Mouse (Mus musculus) myocyte (in vitro differentiated cells): ENCODE measurements around the gene Naa35. TPM values are rescaled to one million over a fixed set of nuclear protein-coding genes. Genes with fewer than 3 reads are reported as not detected.

Experiments used
- H3K27me3 ChIP-seq: one replicate; pipeline ENCODE4 v1.6.1; 2011; ENCODE audit not compliant: control insufficient read depth, insufficient read depth, insufficient read length
- H3K36me3 ChIP-seq: one replicate; pipeline ENCODE4 v1.6.1; 2011; ENCODE audit not compliant: control insufficient read depth, insufficient read depth
- H3K4me2 ChIP-seq: one replicate; pipeline ENCODE4 v1.6.1; 2011; ENCODE audit warnings: low read depth, control low read depth
- H3K4me3 ChIP-seq: one replicate; pipeline ENCODE4 v1.5.1; 2011; ENCODE audit warnings: mild to moderate bottlenecking, control low read depth, moderate library complexity
- H3K79me2 ChIP-seq: one replicate; pipeline ENCODE4 v1.6.1; 2011; ENCODE audit not compliant: control insufficient read depth, insufficient read depth
- H3ac ChIP-seq: one replicate; pipeline ENCODE4 v1.6.1; 2011; ENCODE audit not compliant: control insufficient read depth, insufficient read length
- CEBPB ChIP-seq: IDR thresholded peaks from 2 replicates; pipeline ENCODE4 v1.6.1; 2011; ENCODE audit warnings: mild to moderate bottlenecking, moderate library complexity; ENCODE audit not compliant: poor library complexity, insufficient read depth, severe bottlenecking
- E2F4 ChIP-seq: IDR thresholded peaks from one replicate; pipeline ENCODE4 v1.6.1; 2011; ENCODE audit warnings: mild to moderate bottlenecking, control low read depth, moderate library complexity; ENCODE audit not compliant: insufficient read depth
- MAX ChIP-seq: IDR thresholded peaks from one replicate; pipeline ENCODE4 v1.6.1; 2011; ENCODE audit warnings: low read depth, mild to moderate bottlenecking, control low read depth
- MYOD1 ChIP-seq, 3 experiments: IDR thresholded peaks; one replicate each; pipeline ENCODE4 v1.6.1; 2011; ENCODE audit warnings: control low read depth in 2 of 3, low read depth in 2 of 3, mild to moderate bottlenecking in 2 of 3, moderate library complexity in 1 of 3; ENCODE audit not compliant: insufficient read length in 2 of 3, control insufficient read depth in 1 of 3
- MYOG ChIP-seq, 3 experiments: IDR thresholded peaks; one replicate each; pipeline ENCODE4 v1.6.1; 2011; ENCODE audit warnings: control low read depth in 2 of 3, low read depth in 2 of 3, mild to moderate bottlenecking in 2 of 3; ENCODE audit not compliant: insufficient read length in 2 of 3, control insufficient read depth in 1 of 3, insufficient read depth in 1 of 3
- POLR2A ChIP-seq: IDR thresholded peaks from one replicate; pipeline ENCODE4 v1.6.1; 2011; ENCODE audit warnings: low read depth, mild to moderate bottlenecking, control low read depth, moderate library complexity; ENCODE audit not compliant: insufficient read length
- POLR2AphosphoS2 ChIP-seq: IDR thresholded peaks from one replicate; pipeline ENCODE4 v1.6.1; 2011; ENCODE audit warnings: low read depth, control low read depth; ENCODE audit not compliant: insufficient read length
- REST ChIP-seq: IDR thresholded peaks from one replicate; pipeline ENCODE4 v1.6.1; 2011; ENCODE audit warnings: mild to moderate bottlenecking, control low read depth, moderate library complexity; ENCODE audit not compliant: insufficient read depth, insufficient read length
- SRF ChIP-seq: IDR thresholded peaks from one replicate; pipeline ENCODE4 v1.6.1; 2011; ENCODE audit warnings: low read depth; ENCODE audit not compliant: control insufficient read depth, insufficient read length
- TCF12 ChIP-seq: IDR thresholded peaks from one replicate; pipeline ENCODE4 v1.6.1; 2011; ENCODE audit warnings: mild to moderate bottlenecking, control low read depth; ENCODE audit not compliant: poor library complexity, insufficient read depth, severe bottlenecking
- TCF3 ChIP-seq: IDR thresholded peaks from one replicate; pipeline ENCODE4 v1.6.1; 2011; ENCODE audit warnings: low read depth, control low read depth; ENCODE audit not compliant: insufficient read length
- USF1 ChIP-seq: IDR thresholded peaks from one replicate; pipeline ENCODE4 v1.6.1; 2011; ENCODE audit warnings: low read depth, mild to moderate bottlenecking, control low read depth, moderate library complexity
- polyA plus RNA-seq: library from polyadenylated mRNA; unstranded; fragments of >200 nt; fragmentation: generic; extraction: Trizol; gene quantifications from one replicate; pipeline ENCODE4 v1.2.1, GENCODE M21; 2012; ENCODE audit warnings: missing spikeins

Naa35 gene
- polyA plus RNA-seq, 1 experiment, result 32.3 TPM

- TF ChIP-seq E2F4, result no peak
- no peak for TF ChIP-seq REST
- no peak for TF ChIP-seq MYOD1 (IDR thresholded peaks at IDR 0.05; ENCODE audit: control insufficient read depth in 1 of 3, insufficient read length in 2 of 3, low read depth in 2 of 3)
- no peak for TF ChIP-seq USF1
- no peak for TF ChIP-seq SRF
- TF ChIP-seq MAX, result no peak
- TF ChIP-seq CEBPB, result no peak
- TF ChIP-seq MYOG (IDR thresholded peaks at IDR 0.05; ENCODE audit: control insufficient read depth in 1 of 3, insufficient read depth in 1 of 3, insufficient read length in 2 of 3, low read depth in 2 of 3), result no peak
- no peak for TF ChIP-seq TCF12
- no peak for TF ChIP-seq POLR2AphosphoS2
- no peak for TF ChIP-seq TCF3
- TF ChIP-seq POLR2A, result no peak
- Histone ChIP-seq H3K36me3 (peaks cover 36% of the 10 kb centered on the region), H3ac (no peak overlapping the region), H3K27me3 (no peaks in the 10 kb centered on the region), H3K4me3 (no peak overlapping the region), H3K4me2 (no peak overlapping the region), H3K79me2 (no peaks in the 10 kb centered on the region)
Measured at GRCm38 (mm10) chr13:59604511-59604910, 19.5 kb downstream of the Naa35 start.

GRCm38 (mm10) chr13:59605221-59605922 lies 20.3 kb downstream of the Naa35 start:
- no peak overlapping the region for H3K4me2 ChIP-seq
- peaks cover 39% of the 10 kb centered on the region for H3K36me3 ChIP-seq
- H3ac ChIP-seq, result no peak overlapping the region
- H3K4me3 ChIP-seq, result no peak overlapping the region
- no peaks in the 10 kb centered on the region for H3K79me2 ChIP-seq
- no peak for TF ChIP-seq REST
- TF ChIP-seq E2F4, result no peak
- no peak for TF ChIP-seq USF1
- no peaks in the 10 kb centered on the region for H3K27me3 ChIP-seq

- TF ChIP-seq E2F4 (no peak), USF1 (no peak), REST (no peak), SRF (no peak), MYOG (IDR thresholded peaks at IDR 0.05; ENCODE audit: control insufficient read depth in 1 of 3, insufficient read depth in 1 of 3, insufficient read length in 2 of 3, low read depth in 2 of 3) (no peak), CEBPB (no peak), TCF3 (no peak), TCF12 (no peak), MAX (no peak), POLR2AphosphoS2 (no peak), POLR2A (no peak), MYOD1 (IDR thresholded peaks at IDR 0.05; ENCODE audit: control insufficient read depth in 1 of 3, insufficient read length in 2 of 3, low read depth in 2 of 3) (no peak)
- H3K4me2 ChIP-seq, result no peak overlapping the region
- H3K27me3 ChIP-seq, result no peaks in the 10 kb centered on the region
- H3K79me2 ChIP-seq, result no peaks in the 10 kb centered on the region
- H3K36me3 ChIP-seq, result peaks cover 52% of the 10 kb centered on the region
- no peak overlapping the region for H3ac ChIP-seq
- no peak overlapping the region for H3K4me3 ChIP-seq
Measured at GRCm38 (mm10) chr13:59609885-59610284, 24.8 kb downstream of the Naa35 start.

GRCm38 (mm10) chr13:59610437-59610836 lies 25.4 kb downstream of the Naa35 start:
- TF ChIP-seq TCF12, result no peak
- no peak for TF ChIP-seq POLR2A
- no peak for TF ChIP-seq MAX
- TF ChIP-seq E2F4, result no peak
- TF ChIP-seq POLR2AphosphoS2, result no peak
- TF ChIP-seq REST, result no peak
- H3K4me2 ChIP-seq, result no peak overlapping the region
- no peak overlapping the region for H3ac ChIP-seq
- H3K79me2 ChIP-seq, result no peaks in the 10 kb centered on the region
- no peaks in the 10 kb centered on the region for H3K27me3 ChIP-seq
- peaks cover 54% of the 10 kb centered on the region for H3K36me3 ChIP-seq
- no peak overlapping the region for H3K4me3 ChIP-seq

GRCm38 (mm10) chr13:59613868-59614267 lies 28.8 kb downstream of the Naa35 start:
- H3K36me3 ChIP-seq, result peaks cover 45% of the 10 kb centered on the region
- TF ChIP-seq REST (no peak), TCF3 (no peak), POLR2A (no peak), TCF12 (no peak), USF1 (no peak), POLR2AphosphoS2 (no peak), E2F4 (no peak), MYOD1 (IDR thresholded peaks at IDR 0.05; ENCODE audit: control insufficient read depth in 1 of 3, insufficient read length in 2 of 3, low read depth in 2 of 3) (no peak), MYOG (IDR thresholded peaks at IDR 0.05; ENCODE audit: control insufficient read depth in 1 of 3, insufficient read depth in 1 of 3, insufficient read length in 2 of 3, low read depth in 2 of 3) (no peak), MAX (no peak), CEBPB (no peak), SRF (no peak)
- no peak overlapping the region for H3ac ChIP-seq
- H3K4me2 ChIP-seq, result no peak overlapping the region
- no peak overlapping the region for H3K4me3 ChIP-seq
- H3K27me3 ChIP-seq, result no peaks in the 10 kb centered on the region
- no peaks in the 10 kb centered on the region for H3K79me2 ChIP-seq
